Mouse (Mus musculus): ENCODE data around the gene Zfp423. TPM values are rescaled to one million over a fixed set of nuclear protein-coding genes. Genes with fewer than 3 reads are reported as not detected.

Zfp423 gene
- polyA plus RNA-seq, 1 experiment from 2014 or later, result 5.8 TPM

DNA sequence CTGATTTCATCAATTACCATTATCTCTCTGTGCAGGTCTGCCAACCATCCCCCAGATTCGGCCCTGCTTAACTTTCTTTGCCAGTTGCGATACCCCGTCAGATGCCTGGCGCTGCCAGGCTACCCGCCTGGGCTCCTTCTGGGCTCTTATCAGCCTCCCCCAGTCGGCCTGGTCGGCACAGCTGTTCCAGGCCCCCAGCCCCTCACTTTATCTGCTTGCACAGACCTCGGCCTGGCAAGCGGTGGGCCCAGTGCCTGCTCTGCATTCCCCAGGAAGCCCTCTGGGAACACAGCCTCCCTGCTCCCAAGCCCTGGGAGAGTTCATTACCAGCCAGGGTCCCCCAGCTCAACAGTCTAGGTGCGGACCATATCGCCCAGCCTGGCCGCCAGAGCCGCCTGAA is 126.1 kb downstream of the Zfp423 start:
- Histone ChIP-seq H3K9ac (ENCODE audit: low read depth, low read length) (no peak overlapping the region), H3K27ac (ENCODE audit: low read depth, low read length) (no peak overlapping the region), H3K4me2 (no peak overlapping the region), H3K4me1 (replicated peaks; ENCODE audit: control insufficient read depth, insufficient read depth, low read length) (peaks cover 26% of the 10 kb centered on the region), H3K36me3 (ENCODE audit: control insufficient read depth, insufficient read depth, low read length) (no peaks in the 10 kb centered on the region), H3K9me3 (ENCODE audit: control insufficient read depth, low read length) (no peaks in the 10 kb centered on the region), H3K4me3 (ENCODE audit: low read depth, low read length) (no peak overlapping the region), H3K27me3 (replicated peaks; ENCODE audit: control insufficient read depth, insufficient read depth, low read length) (peaks cover 3% of the 10 kb centered on the region; the same call in 1 of the 2 replicates)
- 23% methylated on average over 13 of the region's 13 CpGs for WGBS
- DNase-seq (ENCODE audit: low spot score), result no peak
- no peak for ATAC-seq (replicated peaks; ENCODE audit: low FRiP score)

DNA sequence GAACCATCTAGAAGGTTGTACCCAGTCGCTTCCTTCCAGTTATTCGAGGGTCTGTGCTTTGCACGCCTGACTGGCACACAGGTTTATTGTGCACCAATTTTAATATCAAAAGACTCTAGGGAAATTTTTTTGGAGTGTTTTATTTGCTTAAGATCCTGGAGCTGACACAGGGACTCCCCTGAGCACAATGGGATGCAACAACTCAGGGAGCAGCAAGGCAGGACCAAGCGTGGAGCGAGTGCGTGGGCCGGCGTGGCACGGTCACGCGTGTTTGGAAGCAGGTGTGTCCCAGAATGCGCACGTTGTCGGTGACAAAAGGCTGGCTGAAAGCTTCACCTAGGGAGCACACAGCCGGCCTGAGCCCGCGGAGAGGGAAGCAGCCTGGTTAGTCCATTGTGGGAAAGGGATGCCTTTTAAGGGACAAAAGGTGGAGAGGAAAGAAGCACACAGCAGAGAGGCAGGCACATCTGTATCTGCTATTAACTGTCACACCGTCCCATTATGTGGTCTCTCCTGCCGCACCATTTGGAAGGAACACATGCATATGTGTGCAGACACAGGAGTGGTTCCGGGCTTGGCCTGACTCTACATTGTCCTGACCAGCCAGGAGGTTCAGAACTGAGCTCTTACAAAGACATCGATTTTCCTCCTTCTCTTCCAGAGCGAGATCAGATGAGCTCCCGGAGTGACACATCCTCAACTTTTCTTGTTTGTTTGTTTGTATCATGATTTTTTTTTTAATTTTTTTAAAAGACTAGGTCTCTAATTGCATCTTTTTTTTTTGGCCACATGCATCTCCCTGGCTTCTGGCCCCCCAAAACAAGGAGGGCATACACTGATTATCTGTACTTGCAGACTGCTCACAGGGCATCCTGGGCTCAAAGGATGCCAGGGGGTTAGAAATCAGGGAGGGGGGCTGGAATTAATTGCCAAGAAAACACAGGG is 126.7 kb downstream of the Zfp423 start:
- Histone ChIP-seq H3K36me3 (ENCODE audit: control insufficient read depth, insufficient read depth, low read length) (no peaks in the 10 kb centered on the region), H3K4me2 (no peak overlapping the region), H3K9me3 (ENCODE audit: control insufficient read depth, low read length) (no peaks in the 10 kb centered on the region), H3K27me3 (replicated peaks; ENCODE audit: control insufficient read depth, insufficient read depth, low read length) (peaks cover 3% of the 10 kb centered on the region; the same call in 1 of the 2 replicates), H3K27ac (ENCODE audit: low read depth, low read length) (no peak overlapping the region), H3K4me1 (replicated peaks; ENCODE audit: control insufficient read depth, insufficient read depth, low read length) (peaks cover 26% of the 10 kb centered on the region), H3K9ac (ENCODE audit: low read depth, low read length) (no peak overlapping the region), H3K4me3 (ENCODE audit: low read depth, low read length) (no peak overlapping the region)
- 52% methylated on average over 23 of the region's 23 CpGs for WGBS
- no peak for ATAC-seq (replicated peaks; ENCODE audit: low FRiP score)
- no peak for DNase-seq (ENCODE audit: low spot score)

DNA sequence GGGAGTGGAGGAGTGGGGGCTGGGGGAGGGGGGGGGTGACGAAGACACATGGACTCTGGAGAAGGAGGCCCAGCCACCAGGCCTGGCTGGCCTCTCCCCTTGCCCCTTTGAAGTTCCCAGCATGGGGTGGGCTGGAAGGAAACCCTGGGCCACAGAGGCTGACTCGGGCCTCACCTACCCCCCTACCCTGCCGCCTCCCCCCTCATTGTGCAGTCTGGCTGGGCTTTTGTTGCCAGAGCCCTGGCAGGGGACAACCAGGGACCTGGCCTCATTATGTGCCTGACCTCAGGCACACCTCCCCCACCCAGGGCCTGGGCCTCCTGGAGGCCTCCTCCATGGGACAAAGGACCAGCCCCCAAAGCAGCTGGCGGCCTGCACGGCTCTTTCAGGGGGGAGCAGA is 127.8 kb downstream of the Zfp423 start:
- Histone ChIP-seq H3K27ac (ENCODE audit: low read depth, low read length) (peak overlapping the region; percentile 32; the same call in 1 of the 2 replicates), H3K4me3 (ENCODE audit: low read depth, low read length) (no peak overlapping the region), H3K9ac (ENCODE audit: low read depth, low read length) (no peak overlapping the region), H3K4me1 (replicated peaks; ENCODE audit: control insufficient read depth, insufficient read depth, low read length) (peaks cover 26% of the 10 kb centered on the region), H3K36me3 (ENCODE audit: control insufficient read depth, insufficient read depth, low read length) (no peaks in the 10 kb centered on the region), H3K4me2 (no peak overlapping the region), H3K27me3 (replicated peaks; ENCODE audit: control insufficient read depth, insufficient read depth, low read length) (peaks cover 3% of the 10 kb centered on the region; the same call in 1 of the 2 replicates), H3K9me3 (ENCODE audit: control insufficient read depth, low read length) (no peaks in the 10 kb centered on the region)
- no peak for DNase-seq (ENCODE audit: low spot score)
- WGBS, result 32% methylated on average over 4 of the region's 5 CpGs
- no peak for ATAC-seq (replicated peaks; ENCODE audit: low FRiP score)

DNA sequence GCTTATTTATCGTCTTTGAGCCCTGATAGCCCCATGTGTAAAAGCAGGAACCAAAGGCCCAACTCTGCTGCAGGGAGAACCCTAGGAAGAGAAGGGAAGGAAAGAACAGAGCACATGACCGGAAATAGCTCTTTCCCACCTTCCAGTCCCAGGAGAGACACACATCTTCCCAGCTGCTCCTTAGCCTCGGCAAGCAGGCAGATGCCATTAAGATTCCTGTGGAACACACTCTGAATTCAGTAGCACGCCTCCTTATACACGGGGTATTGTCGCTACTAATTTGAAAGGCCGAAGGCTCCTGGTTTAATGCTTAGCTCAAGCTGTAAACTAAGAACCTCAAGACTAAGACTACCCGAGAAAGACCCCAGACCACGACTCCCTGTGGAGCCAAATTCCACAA is 128.3 kb downstream of the Zfp423 start:
- DNase-seq (ENCODE audit: low spot score) (no peak), ATAC-seq (replicated peaks; ENCODE audit: low FRiP score) (no peak)
- Histone ChIP-seq H3K4me2 (no peak overlapping the region), H3K4me1 (replicated peaks; ENCODE audit: control insufficient read depth, insufficient read depth, low read length) (peaks cover 25% of the 10 kb centered on the region), H3K9me3 (ENCODE audit: control insufficient read depth, low read length) (no peaks in the 10 kb centered on the region), H3K27me3 (replicated peaks; ENCODE audit: control insufficient read depth, insufficient read depth, low read length) (peaks cover 3% of the 10 kb centered on the region; the same call in 1 of the 2 replicates), H3K27ac (ENCODE audit: low read depth, low read length) (peak overlapping the region; percentile 32; the same call in 1 of the 2 replicates), H3K36me3 (ENCODE audit: control insufficient read depth, insufficient read depth, low read length) (no peaks in the 10 kb centered on the region), H3K9ac (ENCODE audit: low read depth, low read length) (no peak overlapping the region), H3K4me3 (ENCODE audit: low read depth, low read length) (no peak overlapping the region)
- WGBS, result 38% methylated on average over 9 of the region's 9 CpGs

DNA sequence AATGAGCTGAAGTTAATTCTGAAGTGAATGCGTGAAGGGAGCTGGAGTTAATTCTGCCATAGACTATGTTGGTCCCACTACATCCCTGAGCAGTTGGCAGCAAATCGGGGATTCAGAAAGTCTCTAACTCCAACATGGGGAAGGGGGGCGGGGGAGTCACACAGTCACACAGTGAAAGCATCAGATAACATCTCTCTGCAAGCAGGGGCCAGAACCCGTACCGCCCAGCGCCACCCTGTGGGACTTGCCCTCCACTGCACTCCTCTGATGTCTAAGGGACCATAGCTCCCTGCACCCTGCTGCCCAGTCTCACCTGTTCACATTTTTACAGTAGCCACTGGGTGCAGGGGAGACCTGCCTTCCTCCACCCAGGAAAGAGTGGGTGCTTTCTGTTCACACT is 129.2 kb downstream of the Zfp423 start:
- Histone ChIP-seq H3K4me3 (ENCODE audit: low read depth, low read length) (no peak overlapping the region), H3K4me2 (no peak overlapping the region), H3K27me3 (replicated peaks; ENCODE audit: control insufficient read depth, insufficient read depth, low read length) (peaks cover 3% of the 10 kb centered on the region; the same call in 1 of the 2 replicates), H3K27ac (ENCODE audit: low read depth, low read length) (no peak overlapping the region), H3K9ac (ENCODE audit: low read depth, low read length) (no peak overlapping the region), H3K4me1 (replicated peaks; ENCODE audit: control insufficient read depth, insufficient read depth, low read length) (peaks cover 22% of the 10 kb centered on the region), H3K9me3 (ENCODE audit: control insufficient read depth, low read length) (no peaks in the 10 kb centered on the region), H3K36me3 (ENCODE audit: control insufficient read depth, insufficient read depth, low read length) (no peaks in the 10 kb centered on the region)
- DNase-seq (ENCODE audit: low spot score), result no peak
- no peak for ATAC-seq (replicated peaks; ENCODE audit: low FRiP score)
- WGBS, result 19% methylated on average over 6 of the region's 6 CpGs

DNA sequence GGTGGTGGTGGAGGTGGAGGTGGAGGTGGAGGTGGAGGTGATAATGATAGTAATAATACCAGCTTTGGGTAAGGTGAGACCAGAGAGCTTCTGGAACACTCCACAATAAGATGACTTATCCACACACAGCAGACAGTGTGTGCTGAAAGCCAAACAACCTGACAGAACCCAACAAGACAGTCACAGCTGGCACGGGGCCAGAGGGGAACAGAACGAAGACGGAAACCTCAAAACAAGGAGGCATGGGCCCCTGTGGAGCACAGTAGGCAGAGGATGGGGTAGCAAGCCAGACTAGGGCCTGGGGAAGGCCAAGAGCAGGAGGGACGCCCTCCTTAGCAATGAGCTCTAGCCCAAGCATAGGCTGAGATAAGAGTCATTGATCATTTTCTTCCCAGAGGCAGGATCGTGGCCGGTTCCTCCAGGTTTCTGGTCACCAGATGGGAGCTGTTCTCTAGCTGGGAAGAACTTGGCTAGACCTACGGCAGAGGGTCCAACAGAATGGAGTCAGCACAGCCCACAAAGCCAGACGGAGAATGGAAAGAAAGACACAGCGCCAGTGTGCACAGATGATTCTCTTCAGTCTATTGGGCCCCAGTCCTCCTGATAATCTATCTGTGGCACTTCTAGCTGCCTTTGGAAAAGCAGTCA is 133.3 kb downstream of the Zfp423 start:
- Histone ChIP-seq H3K36me3 (ENCODE audit: control insufficient read depth, insufficient read depth, low read length) (no peaks in the 10 kb centered on the region), H3K9me3 (ENCODE audit: control insufficient read depth, low read length) (no peaks in the 10 kb centered on the region), H3K4me2 (no peak overlapping the region), H3K4me3 (ENCODE audit: low read depth, low read length) (no peak overlapping the region), H3K4me1 (replicated peaks; ENCODE audit: control insufficient read depth, insufficient read depth, low read length) (peaks cover 7% of the 10 kb centered on the region; the same call in 1 of the 2 replicates), H3K27me3 (replicated peaks; ENCODE audit: control insufficient read depth, insufficient read depth, low read length) (no peaks in the 10 kb centered on the region), H3K27ac (ENCODE audit: low read depth, low read length) (no peak overlapping the region), H3K9ac (ENCODE audit: low read depth, low read length) (no peak overlapping the region)
- DNase-seq (ENCODE audit: low spot score) (no peak), ATAC-seq (replicated peaks; ENCODE audit: low FRiP score) (no peak)
- 79% methylated on average over 9 of the region's 9 CpGs for WGBS

DNA sequence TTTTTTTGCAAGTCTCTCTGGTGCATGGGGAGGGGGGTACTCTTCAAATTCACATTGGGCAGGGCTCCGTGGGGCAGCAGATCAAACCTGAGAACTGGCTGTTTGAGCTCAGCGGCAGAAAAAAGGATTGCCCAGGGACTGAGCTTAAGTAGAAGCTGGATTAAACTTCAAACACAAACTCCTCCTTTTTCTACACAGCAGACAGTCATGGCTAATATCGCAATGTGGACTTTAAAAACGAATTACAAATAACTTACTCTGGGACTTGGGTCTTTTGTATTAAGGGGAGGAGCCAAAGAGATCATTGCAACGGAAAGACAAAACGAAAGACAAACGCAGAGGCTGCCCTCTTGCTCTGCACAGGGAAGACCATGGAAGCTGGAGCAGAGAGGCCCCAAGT is 136.2 kb downstream of the Zfp423 start:
- H3K9ac ChIP-seq (ENCODE audit: low read depth, low read length), result no peak overlapping the region
- no peaks in the 10 kb centered on the region for H3K27me3 ChIP-seq (replicated peaks; ENCODE audit: control insufficient read depth, insufficient read depth, low read length)
- DNase-seq (ENCODE audit: low spot score), result no peak
- 18% methylated on average over 7 of the region's 7 CpGs for WGBS
- no peak overlapping the region for H3K27ac ChIP-seq (ENCODE audit: low read depth, low read length)
- H3K4me1 ChIP-seq (replicated peaks; ENCODE audit: control insufficient read depth, insufficient read depth, low read length), result 0 out of 2 replicates have a peak, but pooled peaks cover 7% of the 10 kb centered on the region
- ATAC-seq (replicated peaks; ENCODE audit: low FRiP score), result no peak
- no peaks in the 10 kb centered on the region for H3K9me3 ChIP-seq (ENCODE audit: control insufficient read depth, low read length)
- no peaks in the 10 kb centered on the region for H3K36me3 ChIP-seq (ENCODE audit: control insufficient read depth, insufficient read depth, low read length)
- no peak overlapping the region for H3K4me2 ChIP-seq
- no peak overlapping the region for H3K4me3 ChIP-seq (ENCODE audit: low read depth, low read length)

DNA sequence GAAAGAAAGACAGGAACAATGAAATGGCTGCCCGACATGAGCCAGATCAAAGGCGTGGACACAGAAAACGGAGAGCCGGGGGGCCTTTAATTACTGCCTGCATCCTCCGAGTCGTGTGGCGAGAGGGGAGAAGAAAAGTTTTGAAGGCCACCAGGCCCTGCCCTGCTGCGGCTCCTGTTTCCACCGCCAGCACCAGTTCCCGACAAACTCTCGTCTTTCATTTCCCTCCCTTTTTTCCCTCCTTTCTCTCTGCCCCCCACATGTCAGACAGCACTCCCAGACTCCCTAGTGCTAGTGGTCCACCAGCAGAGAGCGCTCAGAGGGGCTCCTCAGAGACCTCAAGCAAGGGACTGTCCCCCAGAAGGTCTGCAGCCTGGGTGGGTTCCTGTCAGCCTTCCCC is 136.7 kb downstream of the Zfp423 start:
- Histone ChIP-seq H3K4me3 (ENCODE audit: low read depth, low read length) (no peak overlapping the region), H3K27ac (ENCODE audit: low read depth, low read length) (no peak overlapping the region), H3K9ac (ENCODE audit: low read depth, low read length) (no peak overlapping the region), H3K4me1 (replicated peaks; ENCODE audit: control insufficient read depth, insufficient read depth, low read length) (0 out of 2 replicates have a peak, but pooled peaks cover 7% of the 10 kb centered on the region), H3K4me2 (no peak overlapping the region), H3K27me3 (replicated peaks; ENCODE audit: control insufficient read depth, insufficient read depth, low read length) (no peaks in the 10 kb centered on the region), H3K36me3 (ENCODE audit: control insufficient read depth, insufficient read depth, low read length) (no peaks in the 10 kb centered on the region), H3K9me3 (ENCODE audit: control insufficient read depth, low read length) (no peaks in the 10 kb centered on the region)
- DNase-seq (ENCODE audit: low spot score) (no peak), ATAC-seq (replicated peaks; ENCODE audit: low FRiP score) (no peak)
- WGBS, result 37% methylated on average over 12 of the region's 12 CpGs

All from liver, embryonic 11.5 days (tissue).